Mouse (Mus musculus): Measurements from ENCODE around the gene E2f8. TPM values are rescaled to one million over a fixed set of nuclear protein-coding genes. Genes with fewer than 3 reads are reported as not detected.

The E2f8 gene
- polyA plus RNA-seq, 1 experiment from 2014 or later, result 5.5 TPM

GRCm38 (mm10) chr7:48864671-48865458 is 16.5 kb downstream of the E2f8 start:
- Histone ChIP-seq H3K4me1 (replicated peaks; ENCODE audit: insufficient read depth, low read length) (no peaks in the 10 kb centered on the region), H3K9ac (ENCODE audit: low read depth, low read length) (no peak overlapping the region), H3K27ac (no peak overlapping the region), H3K36me3 (ENCODE audit: insufficient read depth, low read length) (peaks cover 13% of the 10 kb centered on the region; the same call in 1 of the 2 replicates), H3K27me3 (ENCODE audit: insufficient read depth, low read length) (no peaks in the 10 kb centered on the region), H3K9me3 (replicated peaks; ENCODE audit: low read length) (no peaks in the 10 kb centered on the region), H3K4me2 (ENCODE audit: low read length) (no peak overlapping the region), H3K4me3 (replicated peaks; ENCODE audit: low read depth, low read length) (no peak overlapping the region)
- no peak for ATAC-seq (replicated peaks; ENCODE audit: low FRiP score, low read depth)
- 68% methylated on average over 9 of the region's 9 CpGs for WGBS
- DNase-seq (ENCODE audit: low spot score), result no peak
- TF ChIP-seq CTCF (IDR thresholded peaks at IDR 0.05; ENCODE audit: low read depth), result no peak

- H3K4me1 ChIP-seq (replicated peaks; ENCODE audit: insufficient read depth, low read length), result no peaks in the 10 kb centered on the region
- DNase-seq (ENCODE audit: low spot score) (no peak), ATAC-seq (replicated peaks; ENCODE audit: low FRiP score, low read depth) (no peak)
- H3K4me2 ChIP-seq (ENCODE audit: low read length), result no peak overlapping the region
- H3K27ac ChIP-seq, result no peak overlapping the region
- H3K4me3 ChIP-seq (replicated peaks; ENCODE audit: low read depth, low read length), result no peak overlapping the region
- no peak for TF ChIP-seq CTCF (IDR thresholded peaks at IDR 0.05; ENCODE audit: low read depth)
- no peak overlapping the region for H3K9ac ChIP-seq (ENCODE audit: low read depth, low read length)
- H3K36me3 ChIP-seq (ENCODE audit: insufficient read depth, low read length), result peaks cover 13% of the 10 kb centered on the region; the same call in 1 of the 2 replicates
- H3K9me3 ChIP-seq (replicated peaks; ENCODE audit: low read length), result no peaks in the 10 kb centered on the region
- no peaks in the 10 kb centered on the region for H3K27me3 ChIP-seq (ENCODE audit: insufficient read depth, low read length)
These were observed 17.2 kb downstream of the E2f8 start for GRCm38 (mm10) chr7:48864199-48864598.

- no peak overlapping the region for H3K4me2 ChIP-seq (ENCODE audit: low read length)
- H3K27ac ChIP-seq, result no peak overlapping the region
- DNase-seq (ENCODE audit: low spot score) (no peak), ATAC-seq (replicated peaks; ENCODE audit: low FRiP score, low read depth) (no peak)
- H3K36me3 ChIP-seq (ENCODE audit: insufficient read depth, low read length), result 0 out of 2 replicates have a peak, but pooled peaks cover under 1% of the 10 kb centered on the region
- no peaks in the 10 kb centered on the region for H3K9me3 ChIP-seq (replicated peaks; ENCODE audit: low read length)
- H3K27me3 ChIP-seq (ENCODE audit: insufficient read depth, low read length), result no peaks in the 10 kb centered on the region
- H3K4me1 ChIP-seq (replicated peaks; ENCODE audit: insufficient read depth, low read length), result no peaks in the 10 kb centered on the region
- TF ChIP-seq CTCF (IDR thresholded peaks at IDR 0.05; ENCODE audit: low read depth), result no peak
- 90% methylated on average over 4 of the region's 4 CpGs for WGBS
- no peak overlapping the region for H3K4me3 ChIP-seq (replicated peaks; ENCODE audit: low read depth, low read length)
- no peak overlapping the region for H3K9ac ChIP-seq (ENCODE audit: low read depth, low read length)
These were observed 19.6 kb downstream of the E2f8 start for GRCm38 (mm10) chr7:48861796-48862195.

DNA sequence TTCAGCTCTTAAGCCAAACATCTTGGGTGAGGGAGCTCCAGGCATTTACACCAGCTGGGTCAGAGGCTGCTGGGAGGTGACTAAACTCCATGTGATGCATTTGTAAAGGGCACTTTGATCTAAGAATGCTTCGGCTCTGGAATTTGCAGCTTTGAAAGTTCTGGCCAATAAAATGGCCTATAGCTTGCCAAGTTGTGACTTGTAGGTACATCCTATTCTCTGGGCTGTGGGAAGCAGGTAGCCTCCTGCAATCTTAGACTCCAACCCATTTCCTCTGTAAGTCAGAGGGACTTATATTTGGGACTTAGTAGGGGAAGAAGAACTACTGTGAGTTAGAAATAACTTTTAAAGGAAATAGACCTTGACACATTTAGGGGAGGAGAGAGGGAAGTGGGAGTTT is 20.4 kb downstream of the E2f8 start:
- H3K36me3 ChIP-seq (ENCODE audit: insufficient read depth, low read length), result no peaks in the 10 kb centered on the region
- H3K4me1 ChIP-seq (replicated peaks; ENCODE audit: insufficient read depth, low read length), result no peaks in the 10 kb centered on the region
- H3K9ac ChIP-seq (ENCODE audit: low read depth, low read length), result no peak overlapping the region
- no peak overlapping the region for H3K27ac ChIP-seq
- ATAC-seq (replicated peaks; ENCODE audit: low FRiP score, low read depth) (no peak), DNase-seq (ENCODE audit: low spot score) (peak; percentile 24)
- 8% methylated on average over 1 of the region's 1 CpGs for WGBS
- TF ChIP-seq CTCF (IDR thresholded peaks at IDR 0.05; ENCODE audit: low read depth), result no peak
- no peak overlapping the region for H3K4me3 ChIP-seq (replicated peaks; ENCODE audit: low read depth, low read length)
- H3K27me3 ChIP-seq (ENCODE audit: insufficient read depth, low read length), result no peaks in the 10 kb centered on the region
- no peaks in the 10 kb centered on the region for H3K9me3 ChIP-seq (replicated peaks; ENCODE audit: low read length)
- H3K4me2 ChIP-seq (ENCODE audit: low read length), result no peak overlapping the region

GRCm38 (mm10) chr7:48859362-48859761 is 22.0 kb downstream of the E2f8 start:
- DNase-seq (ENCODE audit: low spot score) (no peak), ATAC-seq (replicated peaks; ENCODE audit: low FRiP score, low read depth) (no peak)
- Histone ChIP-seq H3K27ac (no peak overlapping the region), H3K9me3 (replicated peaks; ENCODE audit: low read length) (no peaks in the 10 kb centered on the region), H3K9ac (ENCODE audit: low read depth, low read length) (no peak overlapping the region), H3K27me3 (ENCODE audit: insufficient read depth, low read length) (no peaks in the 10 kb centered on the region), H3K4me1 (replicated peaks; ENCODE audit: insufficient read depth, low read length) (no peaks in the 10 kb centered on the region), H3K36me3 (ENCODE audit: insufficient read depth, low read length) (no peaks in the 10 kb centered on the region), H3K4me2 (ENCODE audit: low read length) (no peak overlapping the region), H3K4me3 (replicated peaks; ENCODE audit: low read depth, low read length) (no peak overlapping the region)
- no peak for TF ChIP-seq CTCF (IDR thresholded peaks at IDR 0.05; ENCODE audit: low read depth)
- WGBS, result 89% methylated on average over 4 of the region's 4 CpGs

DNA sequence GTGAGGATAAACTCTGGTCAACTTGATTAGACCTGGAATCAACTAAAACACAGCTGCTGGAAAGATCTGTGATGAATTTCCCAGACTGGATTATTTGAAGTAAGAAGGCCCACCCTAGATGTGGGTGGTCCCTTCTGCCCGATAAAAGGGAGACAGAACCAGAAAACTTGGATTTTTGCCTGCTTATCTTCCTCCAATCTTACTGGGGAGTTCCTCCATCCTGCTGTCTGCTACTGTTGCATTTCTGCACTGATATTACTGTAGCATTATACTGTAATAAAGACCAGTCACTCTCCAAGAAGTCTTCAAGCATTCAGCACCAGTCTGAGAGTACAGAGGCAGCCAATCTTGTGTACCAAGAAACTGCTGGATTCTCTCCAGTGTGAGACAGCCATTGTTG is 23.1 kb downstream of the E2f8 start:
- ATAC-seq (replicated peaks; ENCODE audit: low FRiP score, low read depth) (no peak), DNase-seq (ENCODE audit: low spot score) (no peak)
- no peaks in the 10 kb centered on the region for H3K9me3 ChIP-seq (replicated peaks; ENCODE audit: low read length)
- 47% methylated on average over 1 of the region's 1 CpGs for WGBS
- no peaks in the 10 kb centered on the region for H3K4me1 ChIP-seq (replicated peaks; ENCODE audit: insufficient read depth, low read length)
- H3K9ac ChIP-seq (ENCODE audit: low read depth, low read length), result no peak overlapping the region
- no peak overlapping the region for H3K4me3 ChIP-seq (replicated peaks; ENCODE audit: low read depth, low read length)
- H3K27me3 ChIP-seq (ENCODE audit: insufficient read depth, low read length), result no peaks in the 10 kb centered on the region
- H3K27ac ChIP-seq, result no peak overlapping the region
- no peak overlapping the region for H3K4me2 ChIP-seq (ENCODE audit: low read length)
- H3K36me3 ChIP-seq (ENCODE audit: insufficient read depth, low read length), result no peaks in the 10 kb centered on the region
- TF ChIP-seq CTCF (IDR thresholded peaks at IDR 0.05; ENCODE audit: low read depth), result no peak
